Mouse (Mus musculus) heart, postnatal 0 days (tissue): ENCODE measurements at regions not wholly inside any gene's neighbourhood (a gene's known extent, or its start where the extent isn't known, plus 50 kb on each side); places are given as distances from the start of the nearest gene placed in this dataset.

Experiments
- CTCF ChIP-seq: IDR thresholded peaks from 2 replicates; pipeline ENCODE4 v1.5.1; 2016; ENCODE audit warnings: antibody characterized with exemption, control low read depth, low read depth
- EP300 ChIP-seq: IDR thresholded peaks from 2 replicates; pipeline ENCODE4 v1.6.1; 2016; ENCODE audit warnings: antibody characterized with exemption, low read depth

DNA sequence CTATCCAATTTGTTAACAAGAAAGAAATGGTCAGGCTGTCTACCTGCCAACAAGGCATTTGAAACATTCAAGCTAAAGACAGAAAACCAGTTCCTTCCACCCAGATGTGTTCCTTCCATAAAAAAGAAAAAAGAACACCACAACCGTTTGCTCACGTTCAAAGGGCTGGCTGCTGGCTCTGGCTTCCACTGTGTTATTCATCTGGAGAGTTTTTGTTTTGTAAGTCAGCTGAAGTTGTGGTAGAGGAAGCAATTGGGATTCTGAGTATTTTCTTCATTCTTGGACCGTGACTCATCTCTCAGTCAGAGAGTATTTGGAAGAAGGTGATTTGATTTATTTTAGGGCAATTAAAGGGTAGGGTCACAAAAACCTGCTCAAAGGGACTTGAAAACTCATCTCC is 203.2 kb upstream of the Klf4 start:
- TF ChIP-seq CTCF, result no peak
- no peak for TF ChIP-seq EP300
